Mouse (Mus musculus) R1 (cell line): ENCODE results near the gene Zfx.
A peak's percentile ranks its signal among the peaks of the same experiment; 100 is the strongest.

Source experiments
- DNase-seq: peaks from one replicate; pipeline ENCODE4 v3.0.0-alpha.2; 2018; ENCODE audit warnings: low read depth, low spot score

Zfx gene

GRCm38 (mm10) chrX:94061246-94061645, 62.3 kb downstream of the Zfx start:
- DNase-seq, result no peak

DNA sequence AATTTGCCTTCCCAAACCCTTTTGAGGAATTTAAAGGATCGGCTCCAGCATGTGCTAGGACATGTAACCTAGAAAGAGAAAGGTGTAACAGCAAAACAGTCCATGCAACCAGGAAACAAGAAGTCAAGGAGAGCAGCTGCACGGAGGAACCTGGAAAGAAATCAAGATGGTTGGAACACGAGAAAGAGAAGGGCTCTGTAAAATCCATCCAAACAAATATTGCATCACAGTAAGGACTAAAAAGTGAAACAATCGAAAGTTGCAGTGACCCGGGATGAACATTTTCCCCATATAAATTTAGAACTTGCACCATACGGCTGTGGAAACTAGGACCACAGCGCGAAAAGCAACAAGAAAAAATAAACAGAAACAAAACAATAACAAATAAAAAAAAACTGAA, 62.8 kb downstream of the Zfx start:
- DNase-seq, result no peak

DNA sequence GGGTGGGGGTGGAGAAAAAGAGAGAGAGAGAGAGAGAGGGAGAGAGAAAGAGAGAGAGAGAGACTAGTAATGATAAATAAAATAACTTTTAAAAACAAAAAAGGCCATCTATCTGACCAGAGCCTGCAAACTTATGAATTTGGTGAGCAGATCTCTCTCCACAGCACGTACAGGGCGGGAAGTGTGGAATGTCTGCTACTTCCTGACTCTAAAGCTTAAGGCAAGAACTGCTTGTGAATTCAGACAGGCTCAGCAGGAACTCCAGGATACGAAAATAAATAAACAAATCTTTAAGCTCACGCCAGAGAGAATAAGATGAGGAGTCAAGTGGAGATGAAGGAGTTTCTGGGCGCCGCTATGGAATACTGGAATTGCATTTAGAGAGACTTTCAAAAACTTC, 64.8 kb downstream of the Zfx start:
- DNase-seq, result peak; percentile 23

DNA sequence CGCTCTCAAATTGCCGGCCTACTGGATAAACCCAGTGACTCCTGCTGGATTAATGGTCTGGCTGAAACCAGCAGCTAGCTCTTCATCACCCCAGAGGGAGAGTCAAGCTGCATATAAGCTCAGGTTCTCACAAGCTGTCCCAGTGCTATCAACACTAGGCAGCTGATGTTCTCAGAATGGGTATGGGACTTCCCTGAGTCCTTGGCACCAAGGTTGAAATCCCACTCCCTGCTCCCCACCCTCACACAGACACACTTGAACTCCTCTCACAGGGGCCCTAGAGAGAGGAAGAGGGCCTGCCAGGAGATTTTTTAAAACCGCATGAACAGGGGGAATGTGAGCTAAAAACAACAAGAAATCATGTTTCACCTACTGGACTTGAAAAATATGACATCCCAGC, 74.5 kb downstream of the Zfx start:
- no peak for DNase-seq

DNA sequence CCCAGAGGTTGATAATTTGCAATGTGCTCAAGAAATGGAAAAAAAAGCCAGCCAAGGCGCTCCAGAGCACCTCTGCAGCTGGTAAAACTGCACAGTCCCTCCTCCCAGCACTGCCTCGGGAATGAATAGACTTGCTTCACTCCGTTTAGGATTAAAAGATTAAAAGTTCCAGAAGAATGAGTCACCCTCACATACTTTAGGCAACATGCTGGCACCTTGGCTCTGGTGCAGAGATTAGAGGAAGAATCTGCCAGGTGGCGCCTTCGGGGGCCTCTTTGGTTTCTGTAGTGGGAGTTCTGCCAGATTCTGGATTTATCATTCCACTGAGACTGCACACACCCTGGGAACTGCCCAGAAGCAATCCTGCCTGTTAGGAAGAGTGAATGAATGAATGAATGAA, 75.5 kb downstream of the Zfx start:
- no peak for DNase-seq

DNA sequence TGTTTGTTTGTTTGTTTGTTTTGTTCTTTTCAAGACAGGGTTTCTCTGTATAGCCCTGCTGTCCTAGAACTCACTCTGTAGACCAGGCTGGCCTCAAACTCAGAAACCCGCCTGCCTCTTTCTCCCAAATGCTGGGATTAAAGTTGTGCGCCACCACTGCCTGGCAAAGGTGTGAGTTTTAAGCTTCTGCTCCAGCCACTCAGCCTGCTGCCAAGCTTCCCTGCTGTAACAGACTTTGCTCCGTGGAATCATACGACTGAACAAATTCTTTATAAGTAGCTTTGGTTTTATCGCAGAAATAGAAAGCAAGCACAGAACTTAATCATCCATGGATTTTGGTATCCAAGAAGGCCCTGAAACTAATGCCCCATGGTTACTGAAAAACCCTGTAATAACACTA, 76.1 kb downstream of the Zfx start:
- no peak for DNase-seq

- DNase-seq, result peak; percentile 42
Measured at GRCm38 (mm10) chrX:94032937-94033336, 90.6 kb downstream of the Zfx start.

DNA sequence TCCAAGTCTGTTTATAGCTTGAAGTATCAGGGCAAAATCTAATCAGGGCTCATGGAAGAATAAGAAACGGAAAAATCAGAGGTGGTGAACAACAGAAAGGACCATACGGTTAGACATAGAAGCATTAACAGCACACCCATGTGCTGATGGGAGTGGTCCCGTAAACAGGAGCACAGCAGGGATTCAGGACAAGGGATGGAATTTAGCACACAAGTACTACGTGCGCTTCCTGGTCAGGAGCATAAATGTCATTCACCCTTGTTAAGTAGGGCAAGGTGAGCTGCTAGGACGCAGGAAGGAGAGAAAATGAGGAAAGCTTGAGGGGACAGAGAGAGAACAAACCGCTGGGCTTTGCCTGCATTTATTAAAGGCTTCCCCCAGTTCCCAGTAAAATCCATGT, 93.4 kb downstream of the Zfx start:
- DNase-seq, result peak; percentile 52
